Mouse (Mus musculus) lung, embryonic 16.5 days (tissue): ENCODE measurements around the gene Gsn. TPM values are rescaled to one million over a fixed set of nuclear protein-coding genes. Genes with fewer than 3 reads are reported as not detected.

Source experiments
- ATAC-seq: fragments of 200-750 bp; cut with Nextera tagmentation; 2 replicates; pipeline ENCODE4 v1.8.0; 2017; ENCODE audit warnings: low read depth, mild to moderate bottlenecking, moderate library complexity
- H3K27ac ChIP-seq: fragments of 300-500 bp; sonication (generic); 2 replicates; pipeline ENCODE4 v1.5.1; 2014; ENCODE audit warnings: mild to moderate bottlenecking, control low read depth, low read length
- H3K27me3 ChIP-seq: fragments of 300-500 bp; sonication (generic); 2 replicates; pipeline ENCODE4 v1.6.1; 2014; ENCODE audit warnings: low read depth, low read length, mixed read lengths; ENCODE audit not compliant: control insufficient read depth, insufficient read depth
- H3K36me3 ChIP-seq: fragments of 300-500 bp; sonication (generic); 2 replicates; pipeline ENCODE4 v1.6.1; 2014; ENCODE audit warnings: low read length; ENCODE audit not compliant: control insufficient read depth, insufficient read depth
- H3K4me1 ChIP-seq: fragments of 300-500 bp; sonication (generic); replicated peaks from 2 replicates; pipeline ENCODE4 v1.6.1; 2014; ENCODE audit warnings: low read length, mixed read lengths; ENCODE audit not compliant: control insufficient read depth, insufficient read depth
- H3K4me2 ChIP-seq: fragments of 300-500 bp; sonication (generic); 2 replicates; pipeline ENCODE4 v1.6.1; 2014; ENCODE audit warnings: low read depth, low read length, control low read depth
- H3K4me3 ChIP-seq: fragments of 300-500 bp; sonication (generic); 2 replicates; pipeline ENCODE4 v1.5.1; 2014; ENCODE audit warnings: mild to moderate bottlenecking, low read length, control low read depth
- H3K9ac ChIP-seq: fragments of 300-500 bp; sonication (generic); 2 replicates; pipeline ENCODE4 v1.6.1; 2014; ENCODE audit warnings: low read length, control low read depth
- H3K9me3 ChIP-seq: fragments of 300-500 bp; sonication (generic); 2 replicates; pipeline ENCODE4 v1.6.1; 2016; ENCODE audit warnings: low read length; ENCODE audit not compliant: control insufficient read depth
- WGBS: fragments of 180-500 bp; shearing (Covaris S2); extraction: QIAGEN DNeasy Blood & Tissue Kit; methylation state at CpG from one replicate; pipeline ENCODE4 v1.1.7; 2014; 5-methylcytosine and 5-hydroxymethylcytosine counted together
- polyA plus RNA-seq: library from polyadenylated mRNA; unstranded; fragments of >200 nt; fragmentation: Nextera tagmentation; extraction: Ambion mirVana; gene quantifications from 2 replicates; pipeline ENCODE4 v1.2.1, GENCODE M21; 2015

Gene Gsn
- polyA plus RNA-seq, 1 experiment from 2014 or later: 241 TPM

DNA sequence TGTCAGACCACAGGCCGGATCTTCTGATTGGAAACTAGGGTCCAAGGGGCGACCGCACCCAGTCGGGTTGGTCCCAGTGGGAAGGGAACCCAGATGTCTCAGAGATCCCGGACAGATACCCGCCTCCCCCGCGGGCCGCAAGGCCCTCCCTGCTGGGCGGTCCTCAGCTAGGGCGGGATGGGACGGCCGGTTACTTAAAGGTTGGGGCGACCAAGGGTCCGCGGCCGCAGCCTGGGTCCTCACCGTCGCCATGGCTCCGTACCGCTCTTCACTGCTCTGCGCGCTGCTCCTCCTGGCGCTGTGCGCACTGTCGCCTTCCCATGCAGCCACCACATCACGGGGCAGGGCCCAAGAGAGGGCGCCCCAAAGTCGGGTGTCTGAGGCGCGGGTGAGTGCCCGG lies 26.0 kb downstream of the Gsn start:
- Histone ChIP-seq H3K9me3 (no peaks in the 10 kb centered on the region), H3K4me1 (peaks cover 40% of the 10 kb centered on the region), H3K4me3 (peak overlapping the region; percentile 57), H3K27ac (no peak overlapping the region), H3K36me3 (no peaks in the 10 kb centered on the region), H3K4me2 (peak overlapping the region; percentile 76), H3K9ac (peak overlapping the region; percentile 68), H3K27me3 (no peaks in the 10 kb centered on the region; the same call in 1 of the 2 replicates)
- WGBS: 3% methylated on average over 32 of the region's 32 CpGs
- ATAC-seq: peak; percentile 35

DNA sequence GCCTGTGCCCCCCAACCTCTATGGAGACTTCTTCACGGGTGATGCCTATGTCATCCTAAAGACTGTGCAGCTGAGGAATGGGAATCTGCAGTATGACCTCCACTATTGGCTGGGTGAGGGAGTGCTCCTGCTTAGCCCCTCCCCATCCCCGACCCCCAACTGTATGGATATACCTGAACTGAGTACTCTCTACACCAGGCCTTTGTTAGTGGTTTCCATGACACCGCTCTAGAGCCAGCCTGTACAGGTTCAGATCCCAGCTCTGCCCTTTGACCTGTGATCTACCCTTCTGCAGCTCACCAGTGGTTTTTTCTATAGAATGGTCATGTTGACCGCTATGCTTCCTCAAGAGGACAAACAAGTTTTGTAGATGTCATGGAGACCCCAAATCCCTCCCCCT lies 27.8 kb downstream of the Gsn start:
- ATAC-seq: no peak
- 69% methylated on average over 4 of the region's 4 CpGs for WGBS
- H3K27me3 ChIP-seq: no peaks in the 10 kb centered on the region; the same call in 1 of the 2 replicates

DNA sequence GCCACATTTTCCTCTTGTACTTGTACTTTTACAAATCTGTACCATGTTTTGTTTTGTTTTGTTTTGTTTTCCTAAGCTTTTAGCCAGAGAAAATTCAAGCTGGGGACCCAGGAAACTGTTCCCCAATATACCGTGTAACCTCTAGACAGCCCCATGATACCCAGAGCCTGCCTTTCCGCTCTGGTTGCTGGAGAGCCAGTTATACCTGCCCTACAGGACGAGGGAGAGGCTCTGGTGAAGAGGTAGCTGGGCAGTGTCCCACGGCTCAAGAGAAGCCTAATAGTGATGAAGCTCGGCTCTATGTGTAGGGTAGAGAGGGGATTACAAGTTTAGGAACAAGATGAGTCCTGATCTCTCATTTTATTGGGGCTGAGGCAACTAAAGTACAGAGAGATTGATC lies 29.0 kb downstream of the Gsn start:
- H3K27me3 ChIP-seq: no peaks in the 10 kb centered on the region; the same call in 1 of the 2 replicates
- 56% methylated on average over 5 of the region's 5 CpGs for WGBS
- H3K4me1 ChIP-seq: peaks cover 33% of the 10 kb centered on the region
- H3K4me2 ChIP-seq: no peak overlapping the region
- no peaks in the 10 kb centered on the region for H3K36me3 ChIP-seq
- H3K9ac ChIP-seq: no peak overlapping the region
- no peak overlapping the region; the same call in 1 of the 2 replicates for H3K27ac ChIP-seq
- H3K4me3 ChIP-seq: no peak overlapping the region
- ATAC-seq: no peak
- H3K9me3 ChIP-seq: no peaks in the 10 kb centered on the region

More for the DNA sequence above, 27.8 kb downstream of the Gsn start:
- no peak overlapping the region for H3K4me2 ChIP-seq
- H3K36me3 ChIP-seq: no peaks in the 10 kb centered on the region
- no peak overlapping the region for H3K4me3 ChIP-seq
- H3K4me1 ChIP-seq: peaks cover 30% of the 10 kb centered on the region
- H3K9ac ChIP-seq: no peak overlapping the region
- H3K27ac ChIP-seq: no peak overlapping the region
- H3K9me3 ChIP-seq: no peaks in the 10 kb centered on the region

DNA sequence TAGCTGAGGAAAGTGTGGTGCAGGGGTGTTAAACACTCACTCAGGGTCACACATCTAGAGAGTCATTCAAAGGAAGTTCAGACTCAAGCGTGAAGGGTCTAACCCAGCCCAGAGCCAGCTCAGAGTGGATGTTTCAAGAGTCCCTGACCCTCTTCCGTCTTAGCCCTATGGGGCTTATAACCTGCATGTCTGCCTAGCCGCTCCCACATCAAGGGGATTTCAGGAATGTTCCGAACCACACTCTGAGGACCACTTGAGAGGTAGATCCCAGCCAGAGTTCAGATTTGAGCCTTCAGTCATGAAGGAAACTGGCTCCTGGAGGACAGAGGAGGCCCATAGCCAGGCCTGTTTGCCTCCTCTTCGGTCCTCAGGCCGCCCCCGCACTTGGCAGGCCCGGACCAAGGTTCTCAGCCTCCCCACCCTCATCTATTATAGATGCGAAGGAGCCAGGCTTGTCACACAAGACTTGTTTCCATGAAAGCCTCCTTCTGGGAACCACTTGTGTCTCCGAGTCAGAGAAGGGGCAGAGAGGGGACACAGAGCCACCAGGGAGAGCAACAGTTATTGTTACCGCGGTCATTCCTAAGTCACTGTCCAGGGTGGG lies 30.9 kb downstream of the Gsn start:
- peak; percentile 85 for ATAC-seq
- Histone ChIP-seq H3K4me1 (peaks cover 27% of the 10 kb centered on the region), H3K36me3 (peaks cover 11% of the 10 kb centered on the region), H3K4me3 (no peak overlapping the region), H3K27me3 (no peaks in the 10 kb centered on the region), H3K9ac (no peak overlapping the region), H3K27ac (peak overlapping the region; percentile 87), H3K9me3 (no peaks in the 10 kb centered on the region), H3K4me2 (no peak overlapping the region)
- 61% methylated on average over 12 of the region's 12 CpGs for WGBS

DNA sequence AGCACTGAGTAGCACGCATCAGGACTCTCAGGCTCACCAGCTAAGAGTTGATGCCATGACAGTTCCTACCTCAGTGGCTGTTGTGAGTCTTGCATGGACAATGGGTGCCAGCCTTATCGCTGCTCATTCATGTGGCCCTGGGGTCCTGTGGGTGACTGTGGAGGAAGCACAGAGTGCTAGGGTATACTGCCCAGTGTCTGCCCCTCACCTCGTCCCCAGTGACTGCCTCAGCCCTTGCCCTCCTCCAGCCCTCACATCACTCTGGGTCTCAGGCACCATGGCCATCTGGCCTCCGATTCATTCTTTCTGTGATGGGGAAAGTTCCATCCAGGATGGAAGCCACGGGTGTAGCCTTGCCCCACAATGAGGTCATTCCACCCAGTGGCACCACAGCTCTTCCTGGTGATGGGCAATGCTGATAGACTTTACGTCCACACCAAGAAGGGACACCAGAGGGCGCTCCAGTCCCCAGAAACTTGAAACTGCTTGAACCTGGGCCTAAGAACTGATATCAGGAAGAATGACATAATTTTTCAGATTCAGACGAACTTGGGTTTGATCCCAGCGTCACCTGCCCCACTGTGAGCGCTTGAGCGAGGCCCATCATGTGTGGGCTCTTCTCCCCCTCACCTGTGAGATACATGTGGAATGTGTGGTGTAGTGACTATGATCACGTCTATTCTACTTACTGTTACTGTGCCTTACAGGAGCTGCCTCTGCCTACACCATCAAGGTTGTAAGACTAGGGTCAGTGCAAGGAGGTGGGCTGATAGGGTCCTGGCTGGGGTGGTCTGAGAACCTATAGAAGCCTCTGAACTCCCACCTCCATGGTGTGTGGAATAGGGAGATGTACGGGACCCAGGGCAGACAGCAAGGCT lies 32.8 kb downstream of the Gsn start:
- Histone ChIP-seq H3K4me2 (no peak overlapping the region), H3K4me3 (no peak overlapping the region), H3K27me3 (no peaks in the 10 kb centered on the region), H3K4me1 (peaks cover 30% of the 10 kb centered on the region), H3K27ac (no peak overlapping the region), H3K9me3 (no peaks in the 10 kb centered on the region), H3K36me3 (peaks cover 14% of the 10 kb centered on the region), H3K9ac (no peak overlapping the region)
- ATAC-seq: no peak
- 37% methylated on average over 13 of the region's 13 CpGs for WGBS

DNA sequence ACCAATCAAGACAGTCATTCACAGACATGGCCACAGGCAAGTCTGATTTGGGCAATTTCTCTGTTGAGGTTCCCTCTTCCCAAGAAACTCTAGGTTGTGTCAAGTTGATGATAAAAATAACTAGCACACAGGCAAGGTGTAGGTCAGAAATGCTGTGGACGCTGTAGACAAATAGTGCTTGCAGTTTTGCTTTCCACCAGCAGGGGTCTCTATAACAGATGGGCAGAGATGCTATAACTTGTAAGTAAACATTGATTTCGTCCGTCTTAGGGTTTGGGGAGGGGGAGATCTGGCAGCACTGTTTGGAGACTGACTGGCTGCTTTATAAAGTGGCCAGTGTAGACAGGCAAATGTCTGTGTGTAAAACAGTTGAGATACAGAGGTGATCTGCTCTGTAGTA lies 35.7 kb downstream of the Gsn start:
- Histone ChIP-seq H3K4me3 (no peak overlapping the region), H3K4me1 (peaks cover 9% of the 10 kb centered on the region; the same call in 1 of the 2 replicates)

DNA sequence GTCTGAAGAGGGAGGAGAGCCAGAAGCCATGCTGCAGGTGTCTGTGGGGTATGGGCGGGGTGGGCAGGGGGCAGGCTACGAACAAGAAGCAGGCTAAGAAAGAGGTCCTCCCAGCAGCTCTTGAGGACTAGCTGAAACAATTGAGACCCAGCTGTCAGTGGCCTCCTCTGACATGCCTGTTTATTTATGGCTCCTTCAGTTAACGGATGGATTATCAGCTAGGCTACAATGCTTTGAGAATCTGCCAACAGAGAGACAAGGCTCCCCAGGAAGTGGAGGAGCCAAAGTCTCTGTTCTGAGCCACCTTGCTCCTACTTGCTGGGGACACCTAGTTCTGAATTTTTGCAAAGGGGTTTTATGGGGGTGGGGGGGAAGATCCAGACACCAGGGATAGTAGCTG lies 36.5 kb downstream of the Gsn start:
- H3K36me3 ChIP-seq: peaks cover 17% of the 10 kb centered on the region
- H3K9ac ChIP-seq: no peak overlapping the region
- H3K4me3 ChIP-seq: no peak overlapping the region
- H3K4me1 ChIP-seq: peaks cover 9% of the 10 kb centered on the region; the same call in 1 of the 2 replicates
- H3K27ac ChIP-seq: no peak overlapping the region
- H3K27me3 ChIP-seq: no peaks in the 10 kb centered on the region
- 47% methylated on average over 3 of the region's 3 CpGs for WGBS
- no peak for ATAC-seq
- H3K9me3 ChIP-seq: no peaks in the 10 kb centered on the region
- no peak overlapping the region for H3K4me2 ChIP-seq

More for the DNA sequence above, 35.7 kb downstream of the Gsn start:
- H3K9ac ChIP-seq: no peak overlapping the region
- H3K27ac ChIP-seq: no peak overlapping the region
- WGBS: 17% methylated on average over 3 of the region's 3 CpGs
- ATAC-seq: no peak
- H3K4me2 ChIP-seq: no peak overlapping the region
- no peaks in the 10 kb centered on the region for H3K27me3 ChIP-seq
- no peaks in the 10 kb centered on the region for H3K9me3 ChIP-seq
- H3K36me3 ChIP-seq: peaks cover 17% of the 10 kb centered on the region

DNA sequence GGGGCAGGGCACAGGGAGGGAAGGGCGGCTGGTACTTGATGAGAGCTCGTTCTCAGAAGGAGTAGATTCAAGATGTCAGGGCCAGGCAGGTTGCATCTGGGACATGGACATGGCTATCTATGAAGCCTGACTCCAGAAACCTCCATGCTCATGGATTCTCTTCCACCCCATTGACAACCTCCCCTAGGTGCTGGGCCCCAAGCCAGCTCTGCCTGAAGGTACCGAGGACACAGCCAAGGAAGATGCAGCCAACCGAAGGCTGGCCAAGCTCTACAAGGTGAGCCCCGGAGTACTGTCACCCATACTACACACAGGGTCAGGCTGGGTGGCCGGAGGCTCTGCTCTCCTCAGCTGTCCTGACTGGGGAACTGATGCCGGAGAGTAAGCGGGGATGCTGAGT lies 37.1 kb downstream of the Gsn start:
- H3K4me1 ChIP-seq: peaks cover 9% of the 10 kb centered on the region; the same call in 1 of the 2 replicates
- no peak overlapping the region for H3K4me3 ChIP-seq
- WGBS: 83% methylated on average over 8 of the region's 8 CpGs
- no peak overlapping the region for H3K4me2 ChIP-seq
- no peak overlapping the region for H3K27ac ChIP-seq
- H3K27me3 ChIP-seq: no peaks in the 10 kb centered on the region
- H3K9me3 ChIP-seq: no peaks in the 10 kb centered on the region
- peaks cover 17% of the 10 kb centered on the region for H3K36me3 ChIP-seq
- no peak for ATAC-seq
- H3K9ac ChIP-seq: no peak overlapping the region

DNA sequence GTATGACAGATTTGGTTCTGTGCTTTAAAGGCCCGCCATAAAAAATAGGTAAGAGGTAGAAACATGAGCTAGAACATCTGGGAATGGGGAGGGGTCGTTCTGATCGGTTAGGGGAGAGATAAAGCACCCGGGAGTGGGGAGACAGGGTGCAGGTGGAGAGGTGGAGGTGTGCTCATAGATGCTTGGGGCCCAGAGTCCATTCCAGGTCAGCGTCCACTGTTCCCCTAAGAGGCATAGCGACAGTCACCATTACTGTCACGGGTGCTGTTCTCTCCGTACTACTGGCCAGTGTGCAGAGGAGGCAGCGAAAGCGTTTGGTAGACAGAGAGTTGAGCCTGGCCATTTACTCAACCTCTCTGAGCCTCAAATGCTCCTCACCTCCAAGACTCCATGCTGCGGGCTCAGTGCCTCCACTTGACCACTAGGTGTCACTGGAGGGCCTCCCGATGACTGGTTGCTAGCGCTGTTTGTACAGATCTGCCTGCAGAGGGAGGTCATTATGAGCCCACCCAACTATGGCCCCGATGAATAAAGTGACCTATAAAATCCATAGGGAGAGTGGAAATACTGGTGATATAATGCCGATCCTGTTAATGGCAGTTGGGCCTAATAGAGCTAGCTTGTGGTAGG lies 41.6 kb downstream of the Gsn start:
- Histone ChIP-seq H3K9me3 (no peaks in the 10 kb centered on the region), H3K36me3 (peaks cover 5% of the 10 kb centered on the region; the same call in 1 of the 2 replicates), H3K27ac (no peak overlapping the region), H3K4me1 (peaks cover 8% of the 10 kb centered on the region; the same call in 1 of the 2 replicates), H3K4me3 (no peak overlapping the region), H3K4me2 (no peak overlapping the region), H3K27me3 (no peaks in the 10 kb centered on the region), H3K9ac (no peak overlapping the region)
- peak; percentile 59 for ATAC-seq
- WGBS: 25% methylated on average over 15 of the region's 15 CpGs
